Mouse (Mus musculus): ENCODE results near the gene Tubb2b.

- TF ChIP-seq CTCF (IDR thresholded peaks at IDR 0.05; ENCODE audit: low read depth) (no peak), EP300 (optimal IDR thresholded peaks at IDR 0.05) (no peak)
Observed at GRCm38 (mm10) chr13:34088871-34089288, 41.4 kb downstream of the Tubb2b start.

Data from stomach, postnatal 0 days (tissue).